Mouse (Mus musculus): ENCODE data around the gene 1700093K21Rik.

- TF ChIP-seq CTCF (IDR thresholded peaks at IDR 0.05; ENCODE audit: low read depth) (no peak), EP300 (IDR thresholded peaks at IDR 0.05; ENCODE audit: low read depth) (no peak)
Observed at GRCm38 (mm10) chr11:23570130-23570529, 49.2 kb upstream of the 1700093K21Rik start.

All from liver, postnatal 0 days (tissue).